In genomic region chr3:89123313-89123712, GRCm38 (mm10) we compare ENCODE assay signal across 16 mouse cellular contexts. TPM values are rescaled to one million over a fixed set of nuclear protein-coding genes. Genes with fewer than 3 reads are reported as not detected.
DNase-seq lines count a peak whose midpoint lies in the region; ATAC-seq and TF ChIP-seq lines count a peak whose summit lies in the region.
"Had no signal": no experiment of that assay in that cellular context is flagged by ENCODE, and none has a peak within 500 bp of the region (broad histone marks: within the 10 kb centered on the region; RNA-seq: fewer than 3 reads in every experiment).

No protein-coding gene starts in this region.

- TF ChIP-seq CTCF in liver, postnatal 0 days (IDR thresholded peaks at IDR 0.05; ENCODE audit: low read depth): no peak
- no peak for TF ChIP-seq CTCF in embryonic fibroblast, embryonic 13.5 days (IDR thresholded peaks at IDR 0.05; ENCODE audit: borderline replicate concordance, insufficient read depth, low read length)

- no peak overlapping the region for H3K9ac ChIP-seq in liver, postnatal 0 days (replicated peaks)
- H3K9ac ChIP-seq in forebrain, embryonic 12.5 days: no peak overlapping the region
- H3K9ac ChIP-seq: lung, embryonic 14.5 days; neural tube, embryonic 15.5 days had no signal

- H3K4me1 ChIP-seq in liver, postnatal 0 days (ENCODE audit: insufficient read depth): peaks cover 11% of the 10 kb centered on the region
- peaks cover 9% of the 10 kb centered on the region; the same call in 1 of the 2 replicates for H3K4me1 ChIP-seq in embryonic fibroblast, embryonic 13.5 days (ENCODE audit: control insufficient read depth, insufficient read depth, low read length)
- H3K4me1 ChIP-seq in forebrain, embryonic 12.5 days: no peaks in the 10 kb centered on the region
- H3K4me1 ChIP-seq: neural tube, embryonic 15.5 days had no signal

- TF ChIP-seq POLR2A in embryonic fibroblast, embryonic 13.5 days (IDR thresholded peaks at IDR 0.05; ENCODE audit: low read depth, low read length): no peak

- no peaks in the 10 kb centered on the region for H3K27me3 ChIP-seq in liver, postnatal 0 days (ENCODE audit: insufficient read depth, low read length)
- H3K27me3 ChIP-seq in forebrain, embryonic 12.5 days: no peaks in the 10 kb centered on the region
- H3K27me3 ChIP-seq: neural tube, embryonic 15.5 days had no signal

- H3K27ac ChIP-seq in liver, postnatal 0 days (ENCODE audit: low read depth): no peak overlapping the region
- peak overlapping the region; percentile 34; the same call in 1 of the 2 replicates for H3K27ac ChIP-seq in embryonic fibroblast, embryonic 13.5 days (ENCODE audit: insufficient read depth, low read length)
- no peak overlapping the region for H3K27ac ChIP-seq in forebrain, embryonic 12.5 days
- H3K27ac ChIP-seq: neural tube, embryonic 15.5 days had no signal

- WGBS in liver, postnatal 0 days (ENCODE audit: insufficient replicate concordance): 56% methylated on average over 2 of the region's 2 CpGs
- 88% methylated on average over 2 of the region's 2 CpGs for WGBS in forebrain, embryonic 12.5 days

- H3K36me3 ChIP-seq in liver, postnatal 0 days (replicated peaks; ENCODE audit: insufficient read depth, low read length): no peaks in the 10 kb centered on the region
- H3K36me3 ChIP-seq in forebrain, embryonic 12.5 days (replicated peaks): no peaks in the 10 kb centered on the region
- H3K36me3 ChIP-seq: neural tube, embryonic 15.5 days had no signal

- H3K4me3 ChIP-seq in liver, postnatal 0 days (ENCODE audit: low read depth, low read length): no peak overlapping the region
- no peak overlapping the region for H3K4me3 ChIP-seq in embryonic fibroblast, embryonic 13.5 days (ENCODE audit: insufficient read depth, low read length)
- H3K4me3 ChIP-seq in forebrain, embryonic 12.5 days (replicated peaks): no peak overlapping the region
- H3K4me3 ChIP-seq: neural tube, embryonic 15.5 days had no signal

- TF ChIP-seq EP300 in liver, postnatal 0 days (IDR thresholded peaks at IDR 0.05; ENCODE audit: low read depth): no peak

- ATAC-seq in liver, postnatal 0 days: peak; percentile 48; the same call in 1 of the 2 replicates
- no peak for ATAC-seq in forebrain, embryonic 12.5 days (ENCODE audit: low FRiP score)
- ATAC-seq: midbrain, embryonic 16.5 days had no signal

- H3K4me2 ChIP-seq in liver, postnatal 0 days (ENCODE audit: low read depth, low read length): no peak overlapping the region
- no peak overlapping the region for H3K4me2 ChIP-seq in forebrain, embryonic 12.5 days
- H3K4me2 ChIP-seq: lung, embryonic 14.5 days; neural tube, embryonic 15.5 days had no signal

- no peak for DNase-seq in liver, postnatal 0 days
- no peak for DNase-seq in liver
- peak; percentile 38 to 62 for DNase-seq in adrenal gland, adult 18-20 months (ENCODE audit: low spot score in 2 of 2)
- DNase-seq in lung, postnatal 25 days (ENCODE audit: low spot score): peak; percentile 30
- DNase-seq in left cerebral cortex, adult 11 months (ENCODE audit: low spot score): no peak
- no peak for DNase-seq in natural killer cell, adult 2 months (ENCODE audit: low spot score in 2 of 2)
- DNase-seq: cerebellum, postnatal 36 days; lung, embryonic 14.5 days; right cerebral cortex, postnatal 4 days had no signal

- H3K9me3 ChIP-seq in liver, postnatal 0 days (ENCODE audit: low read length): no peaks in the 10 kb centered on the region
- H3K9me3 ChIP-seq in forebrain, embryonic 12.5 days: no peaks in the 10 kb centered on the region
- H3K9me3 ChIP-seq: neural tube, embryonic 15.5 days had no signal

RNA-seq across cellular contexts. Expression of gene Pklr, which starts 12.6 kb away (rescaled TPM):
- 18.6 and 27.8 TPM in 2 replicates for polyA plus RNA-seq in liver, postnatal 0 days (2015; fragmentation: Nextera tagmentation; extraction: Ambion mirVana)
- total RNA-seq in adrenal gland, adult 18-20 months (2021): not detected
- not detected in 2 replicates for polyA plus RNA-seq in embryonic fibroblast, embryonic 13.5 days (2011; ENCODE audit: insufficient read length, low read depth, missing spikeins)
- polyA plus RNA-seq in forebrain, embryonic 12.5 days (2016; fragmentation: Nextera tagmentation; extraction: Ambion mirVana): 0.09 and 0.22 TPM in 2 replicates

RNA-seq across cellular contexts. Expression of gene Fdps, which starts 21.6 kb away (rescaled TPM):
- 75.8 and 82.2 TPM in 2 replicates for polyA plus RNA-seq in liver, postnatal 0 days (2015; fragmentation: Nextera tagmentation; extraction: Ambion mirVana)
- total RNA-seq in adrenal gland, adult 18-20 months (2021): 100 to 1,000 TPM; 213 to 346 TPM
- 145 and 176 TPM in 2 replicates for polyA plus RNA-seq in embryonic fibroblast, embryonic 13.5 days (2011; ENCODE audit: insufficient read length, low read depth, missing spikeins)
- 292 and 322 TPM in 2 replicates for polyA plus RNA-seq in forebrain, embryonic 12.5 days (2016; fragmentation: Nextera tagmentation; extraction: Ambion mirVana)

RNA-seq across cellular contexts. Expression of gene Gm43738, which starts 22.4 kb away (rescaled TPM):
- not detected in 2 replicates for polyA plus RNA-seq in liver, postnatal 0 days (2015; fragmentation: Nextera tagmentation; extraction: Ambion mirVana)
- total RNA-seq in adrenal gland, adult 18-20 months (2021): not detected
- polyA plus RNA-seq in embryonic fibroblast, embryonic 13.5 days (2011; ENCODE audit: insufficient read length, low read depth, missing spikeins): not detected in 2 replicates
- polyA plus RNA-seq in forebrain, embryonic 12.5 days (2016; fragmentation: Nextera tagmentation; extraction: Ambion mirVana): 0.12 TPM in 1 of 2 replicates, not detected in the other
- total RNA-seq: layer of hippocampus, adult 18-20 months had no signal
- polyA plus RNA-seq: heart, embryonic 16.5 days; limb, embryonic 11.5 days; lung, embryonic 14.5 days; midbrain, embryonic 16.5 days; neural tube, embryonic 15.5 days had no signal

RNA-seq across cellular contexts. Expression of gene Rusc1, which starts 30.2 kb away (rescaled TPM):
- 2.4 and 2.5 TPM in 2 replicates for polyA plus RNA-seq in liver, postnatal 0 days (2015; fragmentation: Nextera tagmentation; extraction: Ambion mirVana)
- 10 to 100 TPM; 34.5 to 35.7 TPM for total RNA-seq in adrenal gland, adult 18-20 months (2021)
- polyA plus RNA-seq in embryonic fibroblast, embryonic 13.5 days (2011; ENCODE audit: insufficient read length, low read depth, missing spikeins): 15.4 and 17.8 TPM in 2 replicates
- polyA plus RNA-seq in forebrain, embryonic 12.5 days (2016; fragmentation: Nextera tagmentation; extraction: Ambion mirVana): 36.0 and 40.0 TPM in 2 replicates

RNA-seq across cellular contexts. Expression of gene Hcn3, which starts 36.7 kb away (rescaled TPM):
- polyA plus RNA-seq in liver, postnatal 0 days (2015; fragmentation: Nextera tagmentation; extraction: Ambion mirVana): 0.19 and 0.49 TPM in 2 replicates
- total RNA-seq in adrenal gland, adult 18-20 months (2021): 1 to 10 TPM; 2.6 to 7.7 TPM
- polyA plus RNA-seq in embryonic fibroblast, embryonic 13.5 days (2011; ENCODE audit: insufficient read length, low read depth, missing spikeins): 0.32 and 1.0 TPM in 2 replicates
- 11.2 and 15.1 TPM in 2 replicates for polyA plus RNA-seq in forebrain, embryonic 12.5 days (2016; fragmentation: Nextera tagmentation; extraction: Ambion mirVana)

Comparison
In these comparisons a context has a peak if more than half of its experiments do, and no peak if none do; other contexts are left out.
1. DNase-seq: peak in adrenal gland, adult 18-20 months (2 of 2) and lung, postnatal 25 days (single experiment); none in liver, postnatal 0 days (single experiment), liver (single experiment), left cerebral cortex, adult 11 months (single experiment) and natural killer cell, adult 2 months (0 of 2).
2. RNA of gene Pklr, which starts 12.6 kb away (polyA plus RNA-seq): 18.6 to 27.8 TPM in liver, postnatal 0 days; 0.09 to 0.22 TPM in forebrain, embryonic 12.5 days and not detected in embryonic fibroblast, embryonic 13.5 days; every median in the first group is over 10 times any median in the second.